Mouse (Mus musculus) heart, adult 9 months (tissue): ENCODE data around the gene Cd63.
A peak's percentile ranks its signal among the peaks of the same experiment; 100 is the strongest.

ENCODE experiments used
- DNase-seq, 2 experiments: peaks; one replicate each; pipeline ENCODE4 v3.0.0; 2022; ENCODE audit warnings: low spot score in 2 of 2

The Cd63 gene

GRCm38 (mm10) chr10:128900698-128901097 lies at the start of gene Cd63:
TSS of gene Cd63 (plus strand) at chr10:128900989.
- DNase-seq = no peak

GRCm38 (mm10) chr10:128861176-128861575 lies 39.6 kb upstream of the Cd63 start:
- DNase-seq = no peak

- DNase-seq = no peak
Observed at GRCm38 (mm10) chr10:128866042-128866441, 34.7 kb upstream of the Cd63 start.

- DNase-seq = no peak
Observed at GRCm38 (mm10) chr10:128866518-128866917, 34.3 kb upstream of the Cd63 start.

- DNase-seq = no peak
Observed at GRCm38 (mm10) chr10:128870341-128870740, 30.4 kb upstream of the Cd63 start.

- DNase-seq = no peak
Observed at GRCm38 (mm10) chr10:128878291-128878690, 22.5 kb upstream of the Cd63 start.

- DNase-seq = no peak
Observed at GRCm38 (mm10) chr10:128878811-128879210, 22.0 kb upstream of the Cd63 start.

- no peak for DNase-seq
Observed at GRCm38 (mm10) chr10:128882067-128882466, 18.7 kb upstream of the Cd63 start.

- peak in 1 of 2 experiments; percentile 8 for DNase-seq
Observed at GRCm38 (mm10) chr10:128888941-128889827, 11.6 kb upstream of the Cd63 start.

- no peak for DNase-seq
Observed at GRCm38 (mm10) chr10:128889846-128890245, 10.9 kb upstream of the Cd63 start.

- DNase-seq = no peak
Observed at GRCm38 (mm10) chr10:128890383-128891295, 10.2 kb upstream of the Cd63 start.

GRCm38 (mm10) chr10:128891296-128892094 lies 9.3 kb upstream of the Cd63 start, which contains the start of gene Gdf11:
TSS of gene Gdf11 (minus strand) at chr10:128891718.
- DNase-seq = peak; percentile 23 to 40

- no peak for DNase-seq
Observed at GRCm38 (mm10) chr10:128892246-128892645, 8.5 kb upstream of the Cd63 start.

GRCm38 (mm10) chr10:128895437-128895836 lies 5.4 kb upstream of the Cd63 start:
- peak in 1 of 2 experiments; percentile 85 for DNase-seq

GRCm38 (mm10) chr10:128895952-128896693 lies 4.7 kb upstream of the Cd63 start:
- DNase-seq = no peak

- DNase-seq = no peak
Observed at GRCm38 (mm10) chr10:128896807-128897206, 4.0 kb upstream of the Cd63 start.

- no peak for DNase-seq
Observed at GRCm38 (mm10) chr10:128897501-128897900, 3.3 kb upstream of the Cd63 start.

GRCm38 (mm10) chr10:128899759-128900490 lies 864 bp upstream of the Cd63 start:
- no peak for DNase-seq

GRCm38 (mm10) chr10:128901409-128901808 lies 620 bp downstream of the Cd63 start:
- no peak for DNase-seq

- no peak for DNase-seq
Observed at GRCm38 (mm10) chr10:128902409-128902988, 1.7 kb downstream of the Cd63 start.
